Mouse (Mus musculus) stomach, postnatal 0 days (tissue): Measurements from ENCODE around the gene Aim2. TPM values are rescaled to one million over a fixed set of nuclear protein-coding genes. Genes with fewer than 3 reads are reported as not detected.

Source experiments
- ATAC-seq: fragments of 200-750 bp; cut with Nextera tagmentation; 2 replicates; pipeline ENCODE4 v1.8.0; 2017; ENCODE audit not compliant: low FRiP score, low TSS enrichment
- DNase-seq: peaks from one replicate; pipeline ENCODE4 v3.0.0-alpha.2; 2016; ENCODE audit warnings: low spot score
- H3K27ac ChIP-seq: fragments of 300-500 bp; sonication (generic); replicated peaks from 2 replicates; pipeline ENCODE4 v1.5.1; 2014; ENCODE audit warnings: mild to moderate bottlenecking, control low read depth
- H3K27me3 ChIP-seq: fragments of 300-500 bp; sonication (generic); 2 replicates; pipeline ENCODE4 v1.6.1; 2014; ENCODE audit warnings: low read length; ENCODE audit not compliant: control insufficient read depth, insufficient read depth
- H3K36me3 ChIP-seq: fragments of 300-500 bp; sonication (generic); 2 replicates; pipeline ENCODE4 v1.6.1; 2014; ENCODE audit warnings: low read length, mixed read lengths; ENCODE audit not compliant: control insufficient read depth, insufficient read depth
- H3K4me1 ChIP-seq: fragments of 300-500 bp; sonication (generic); replicated peaks from 2 replicates; pipeline ENCODE4 v1.6.1; 2014; ENCODE audit warnings: antibody characterized with exemption; ENCODE audit not compliant: control insufficient read depth, insufficient read depth
- H3K4me2 ChIP-seq: fragments of 300-500 bp; sonication (generic); replicated peaks from 2 replicates; pipeline ENCODE4 v1.6.1; 2014; ENCODE audit warnings: low read depth, mild to moderate bottlenecking, control low read depth, moderate library complexity
- H3K4me3 ChIP-seq: fragments of 300-500 bp; sonication (generic); 2 replicates; pipeline ENCODE4 v1.5.1; 2014; ENCODE audit warnings: low read depth, low read length, control low read depth
- H3K9ac ChIP-seq: fragments of 300-500 bp; sonication (generic); 2 replicates; pipeline ENCODE4 v1.6.1; 2014; ENCODE audit warnings: mild to moderate bottlenecking, low read length, control low read depth, mixed read lengths
- H3K9me3 ChIP-seq: fragments of 300-500 bp; sonication (generic); 2 replicates; pipeline ENCODE4 v1.6.1; 2016; ENCODE audit warnings: low read length; ENCODE audit not compliant: control insufficient read depth
- CTCF ChIP-seq: IDR thresholded peaks from 2 replicates; pipeline ENCODE4 v1.5.1; 2016; ENCODE audit warnings: antibody characterized with exemption, low read depth, mild to moderate bottlenecking, moderate library complexity
- EP300 ChIP-seq: optimal IDR thresholded peaks from 2 replicates; pipeline ENCODE3; 2016; ENCODE audit warnings: antibody characterized with exemption
- WGBS: fragments of 180-500 bp; shearing (Covaris S2); extraction: QIAGEN DNeasy Blood & Tissue Kit; methylation state at CpG from one replicate; pipeline ENCODE4 v1.1.7; 2014; 5-methylcytosine and 5-hydroxymethylcytosine counted together
- polyA plus RNA-seq: library from polyadenylated mRNA; unstranded; fragments of >200 nt; fragmentation: Nextera tagmentation; extraction: Ambion mirVana; gene quantifications from 2 replicates; pipeline ENCODE4 v1.2.1, GENCODE M21; 2015

Aim2 gene
- polyA plus RNA-seq, 1 experiment from 2014 or later, result 3.9 TPM

DNA sequence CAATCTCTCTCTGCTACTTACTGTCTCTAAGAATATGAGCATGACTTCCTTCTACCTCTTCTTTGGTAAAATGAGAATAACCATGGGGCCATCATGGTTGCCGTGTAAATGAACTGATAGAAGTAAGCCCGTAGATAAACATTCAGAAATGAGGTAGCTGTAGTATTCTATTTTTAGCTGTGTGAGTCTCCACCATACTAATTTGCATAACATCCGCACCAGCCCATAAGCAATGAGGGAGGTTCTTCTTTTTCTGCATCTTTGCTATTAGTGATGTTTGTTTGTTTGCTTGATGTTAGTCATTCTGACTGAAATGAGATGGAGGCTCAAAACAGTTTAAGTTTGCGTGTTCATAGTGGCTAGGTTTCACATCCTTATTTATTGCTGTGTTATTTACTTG lies 61.2 kb downstream of the Aim2 start:
- DNase-seq (no peak), ATAC-seq (no peak)
- Histone ChIP-seq H3K9me3 (no peaks in the 10 kb centered on the region), H3K9ac (no peak overlapping the region), H3K27ac (no peak overlapping the region), H3K4me3 (no peak overlapping the region), H3K4me1 (no peaks in the 10 kb centered on the region), H3K27me3 (no peaks in the 10 kb centered on the region), H3K4me2 (no peak overlapping the region), H3K36me3 (no peaks in the 10 kb centered on the region)
- TF ChIP-seq CTCF, result no peak
- no peak for TF ChIP-seq EP300
- WGBS, result 82% methylated on average over 4 of the region's 4 CpGs

DNA sequence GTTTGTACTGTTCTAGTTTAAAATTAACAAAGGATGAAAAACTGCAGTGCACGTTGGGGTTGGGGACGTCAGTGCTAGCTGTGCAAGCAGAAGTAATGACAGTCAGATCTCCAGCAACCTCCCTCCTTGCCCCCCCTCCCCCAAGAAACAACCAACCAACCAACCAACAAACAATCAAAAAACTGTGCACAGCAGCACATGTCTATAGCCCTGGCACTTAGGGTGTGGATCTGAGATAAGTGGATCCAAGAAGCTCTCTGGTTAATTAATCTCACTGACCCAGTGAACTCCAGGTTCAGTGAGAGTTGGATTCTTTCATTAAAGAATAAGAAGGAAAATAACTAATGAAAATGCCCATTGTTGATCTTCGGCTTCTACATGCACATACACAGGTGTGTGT lies 64.0 kb downstream of the Aim2 start:
- WGBS, result 61% methylated on average over 3 of the region's 3 CpGs

DNA sequence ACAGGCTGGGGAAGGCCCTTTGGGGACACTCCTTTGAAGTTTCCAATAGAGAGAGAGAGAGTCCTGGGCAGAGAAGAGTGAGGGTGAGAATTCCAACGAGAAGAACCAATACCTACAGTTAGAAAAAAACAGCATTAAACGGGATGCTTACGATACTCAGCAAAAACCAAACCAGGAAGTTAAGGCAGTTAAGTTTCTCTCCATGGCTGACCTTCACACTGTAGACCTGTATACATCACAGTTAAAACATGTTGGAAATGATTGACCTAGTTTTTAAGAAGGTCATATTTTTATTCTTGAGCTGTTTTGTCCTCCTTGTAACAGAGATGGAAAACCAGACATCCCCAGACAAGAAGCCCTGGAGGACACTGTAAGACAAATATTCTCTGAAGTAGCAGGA lies 67.8 kb downstream of the Aim2 start:
- TF ChIP-seq CTCF, result no peak
- no peak for TF ChIP-seq EP300
- H3K27me3 ChIP-seq, result no peaks in the 10 kb centered on the region
- no peak overlapping the region for H3K4me3 ChIP-seq
- DNase-seq (no peak), ATAC-seq (peak; percentile 47; the same call in 1 of the 2 replicates)
- H3K27ac ChIP-seq, result no peak overlapping the region
- 72% methylated on average over 3 of the region's 3 CpGs for WGBS
- no peaks in the 10 kb centered on the region for H3K36me3 ChIP-seq
- no peak overlapping the region for H3K4me2 ChIP-seq
- H3K9me3 ChIP-seq, result no peaks in the 10 kb centered on the region
- no peaks in the 10 kb centered on the region for H3K4me1 ChIP-seq
- H3K9ac ChIP-seq, result no peak overlapping the region

More for the DNA sequence above, 64.0 kb downstream of the Aim2 start:
- no peak for DNase-seq
- Histone ChIP-seq H3K9me3 (no peaks in the 10 kb centered on the region), H3K36me3 (no peaks in the 10 kb centered on the region), H3K27ac (no peak overlapping the region), H3K9ac (no peak overlapping the region), H3K27me3 (no peaks in the 10 kb centered on the region), H3K4me1 (no peaks in the 10 kb centered on the region), H3K4me2 (no peak overlapping the region), H3K4me3 (no peak overlapping the region)
- no peak for ATAC-seq
- TF ChIP-seq CTCF (no peak), EP300 (no peak)

DNA sequence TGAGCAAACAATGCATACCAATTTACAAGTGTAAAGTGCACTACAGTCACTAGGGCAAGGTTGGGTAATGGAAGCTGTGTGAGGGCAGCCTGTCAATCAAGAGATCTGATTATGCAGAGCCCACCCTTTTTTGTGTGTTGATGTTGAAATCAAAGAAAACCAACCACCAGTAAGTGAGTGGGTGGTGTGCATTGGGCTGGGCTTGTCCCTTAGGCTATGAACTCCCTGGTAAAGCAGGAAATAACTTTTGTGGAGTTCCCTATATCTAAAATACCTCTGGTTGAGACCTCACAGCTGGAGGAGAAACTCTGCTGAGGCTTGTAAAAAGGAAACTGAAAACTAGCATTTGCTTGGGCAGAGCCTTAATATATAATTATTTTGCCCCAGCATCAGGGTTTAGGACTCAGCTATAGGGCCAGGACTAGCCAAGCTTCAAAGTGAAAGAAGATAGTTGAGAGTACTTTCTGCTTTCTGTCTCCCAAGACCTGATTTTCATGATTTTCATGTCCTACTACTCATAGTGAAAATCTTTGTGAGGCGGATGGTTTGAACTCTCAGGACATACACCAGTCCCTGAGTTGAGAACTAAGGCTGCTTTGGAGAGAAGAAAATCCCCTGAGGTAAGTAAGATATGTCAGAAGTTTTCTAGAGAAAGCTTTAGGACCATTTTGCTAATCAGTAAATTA lies 68.4 kb downstream of the Aim2 start:
- H3K4me3 ChIP-seq, result no peak overlapping the region
- H3K9ac ChIP-seq, result no peak overlapping the region
- no peak overlapping the region for H3K27ac ChIP-seq
- WGBS, result 82% methylated on average over 1 of the region's 1 CpGs
- no peaks in the 10 kb centered on the region for H3K9me3 ChIP-seq
- TF ChIP-seq CTCF, result no peak
- no peak for TF ChIP-seq EP300
- H3K27me3 ChIP-seq, result no peaks in the 10 kb centered on the region
- no peaks in the 10 kb centered on the region for H3K4me1 ChIP-seq
- peak; percentile 94 for ATAC-seq
- no peak overlapping the region for H3K4me2 ChIP-seq
- peak; percentile 19 for DNase-seq
- no peaks in the 10 kb centered on the region for H3K36me3 ChIP-seq

DNA sequence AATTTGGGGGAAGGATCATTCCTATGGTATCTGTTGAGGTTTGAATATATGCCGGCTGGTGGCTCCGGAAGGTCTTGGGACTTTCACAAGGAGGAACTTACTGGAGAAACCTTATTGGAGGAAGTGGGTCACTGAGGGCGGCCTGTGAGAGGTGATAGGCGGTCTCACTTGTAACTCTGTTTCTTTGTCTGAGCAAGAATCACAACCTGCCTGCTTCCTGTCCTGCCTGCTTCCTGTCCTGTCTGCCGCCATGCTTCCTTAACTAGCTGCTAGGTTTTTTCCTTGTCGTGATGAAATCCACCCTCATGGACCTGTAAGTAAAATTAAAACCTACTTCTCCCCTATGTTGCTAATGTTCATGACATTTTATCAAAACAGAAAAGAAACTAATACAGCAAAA lies 69.7 kb downstream of the Aim2 start:
- Histone ChIP-seq H3K9me3 (no peaks in the 10 kb centered on the region), H3K4me1 (no peaks in the 10 kb centered on the region), H3K4me2 (no peak overlapping the region), H3K36me3 (no peaks in the 10 kb centered on the region), H3K4me3 (no peak overlapping the region), H3K9ac (no peak overlapping the region), H3K27me3 (no peaks in the 10 kb centered on the region), H3K27ac (no peak overlapping the region)
- ATAC-seq (no peak), DNase-seq (no peak)
- WGBS, result 72% methylated on average over 6 of the region's 6 CpGs
- TF ChIP-seq EP300, result no peak
- TF ChIP-seq CTCF, result no peak

DNA sequence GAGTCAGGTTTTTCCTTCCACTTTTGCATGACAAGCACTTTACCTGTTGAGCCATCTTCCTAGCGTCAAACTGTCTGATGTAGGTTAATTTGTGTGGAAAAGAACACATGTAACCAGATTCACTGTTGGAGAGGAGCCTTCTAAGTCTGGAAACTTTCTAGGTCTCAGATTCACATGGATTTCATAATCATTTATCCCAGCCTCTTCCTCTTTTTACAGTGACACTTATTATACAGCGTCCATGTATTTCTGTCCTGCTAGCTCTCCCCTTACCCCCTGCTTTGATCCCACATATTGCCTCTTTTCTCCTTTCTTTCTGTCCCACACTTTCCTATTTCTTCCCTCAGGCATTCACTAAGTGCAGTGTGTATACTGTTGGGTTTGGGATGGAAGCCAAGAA lies 75.7 kb downstream of the Aim2 start:
- Histone ChIP-seq H3K9ac (no peak overlapping the region), H3K27me3 (no peaks in the 10 kb centered on the region), H3K4me1 (no peaks in the 10 kb centered on the region), H3K4me2 (no peak overlapping the region), H3K36me3 (no peaks in the 10 kb centered on the region), H3K9me3 (no peaks in the 10 kb centered on the region), H3K27ac (no peak overlapping the region), H3K4me3 (no peak overlapping the region)
- no peak for DNase-seq
- ATAC-seq, result no peak
- WGBS, result 68% methylated on average over 2 of the region's 2 CpGs
- no peak for TF ChIP-seq CTCF
- no peak for TF ChIP-seq EP300
